Mouse (Mus musculus) G1E (cell line): ENCODE data around the gene Mrps26.

Experiments used
- CTCF ChIP-seq: IDR thresholded peaks from 2 replicates; pipeline ENCODE4 v1.5.1; 2012; ENCODE audit warnings: low read depth, low read length, inconsistent platforms, mixed read lengths
- GATA1 ChIP-seq: IDR thresholded peaks from 2 replicates; pipeline ENCODE4 v1.6.1; 2012; ENCODE audit warnings: borderline replicate concordance, low read length, inconsistent platforms, mixed read lengths
- GATA2 ChIP-seq: IDR thresholded peaks from 2 replicates; pipeline ENCODE4 v1.6.1; 2012; ENCODE audit warnings: low read depth, low read length, inconsistent platforms, borderline replicate concordance
- POLR2AphosphoS5 ChIP-seq: IDR thresholded peaks from 2 replicates; pipeline ENCODE4 v1.6.1; 2012; ENCODE audit warnings: low read depth, low read length, inconsistent platforms; ENCODE audit not compliant: insufficient replicate concordance
- TAL1 ChIP-seq: conservative IDR thresholded peaks from 2 replicates; pipeline ENCODE4 v1.6.1; 2012; ENCODE audit warnings: low read depth, low read length, inconsistent platforms, mixed read lengths

GRCm38 (mm10) chr2:130613091-130613490 is 49.5 kb downstream of the Mrps26 start:
- TF ChIP-seq CTCF: no peak
- no peak for TF ChIP-seq POLR2AphosphoS5
- TF ChIP-seq GATA1: no peak
- no peak for TF ChIP-seq GATA2
- no peak for TF ChIP-seq TAL1
